ENCODE assay signal across 15 mouse cellular contexts in genomic region chr11:79901146-79901545, GRCm38 (mm10).
"Had no signal": no experiment of that assay in that cellular context is flagged by ENCODE, and none has a peak within 500 bp of the region (broad histone marks: within the 10 kb centered on the region; RNA-seq: fewer than 3 reads in every experiment).

No protein-coding gene starts in this region.

- ATAC-seq: midbrain, embryonic 16.5 days had no signal

- DNase-seq: lung, adult 18-20 months; lung, embryonic 14.5 days; lung, postnatal 10 days; lung, postnatal 4 days; midbrain, embryonic 14.5 days; right cerebral cortex, postnatal 14 days; thymus, adult 2 months; thymus, postnatal 25 days; thymus, postnatal 4 days had no signal

- H3K4me2 ChIP-seq: lung, embryonic 14.5 days; midbrain, embryonic 12.5 days; neural tube, embryonic 12.5 days; stomach, embryonic 15.5 days had no signal

- H3K36me3 ChIP-seq: midbrain, embryonic 10.5 days; midbrain, embryonic 12.5 days; neural tube, embryonic 12.5 days; stomach, embryonic 15.5 days had no signal

- H3K4me1 ChIP-seq: midbrain, embryonic 10.5 days; midbrain, embryonic 12.5 days; neural tube, embryonic 12.5 days; stomach, embryonic 15.5 days had no signal

- H3K9ac ChIP-seq: lung, embryonic 14.5 days; midbrain, embryonic 12.5 days; neural tube, embryonic 12.5 days; stomach, embryonic 15.5 days had no signal

- H3K9me3 ChIP-seq: midbrain, embryonic 10.5 days; midbrain, embryonic 12.5 days; neural tube, embryonic 12.5 days; stomach, embryonic 15.5 days had no signal

- H3K27me3 ChIP-seq: midbrain, embryonic 12.5 days; neural tube, embryonic 12.5 days; stomach, embryonic 15.5 days had no signal

- H3K4me3 ChIP-seq: midbrain, embryonic 10.5 days; midbrain, embryonic 12.5 days; neural tube, embryonic 12.5 days; stomach, embryonic 15.5 days had no signal

- H3K27ac ChIP-seq: midbrain, embryonic 10.5 days; midbrain, embryonic 12.5 days; neural tube, embryonic 12.5 days; stomach, embryonic 15.5 days; stomach, postnatal 0 days had no signal
